Mouse (Mus musculus) forebrain, embryonic 13.5 days (tissue): ENCODE measurements at regions not wholly inside any gene's neighbourhood (a gene's known extent, or its start where the extent isn't known, plus 50 kb on each side); places are given as distances from the start of the nearest gene placed in this dataset.

Experiments
- ATAC-seq: fragments of 200-750 bp; cut with Nextera tagmentation; 2 replicates; pipeline ENCODE4 v1.8.0; 2017
- H3K27ac ChIP-seq: fragments of 300-500 bp; sonication (generic); 2 replicates; pipeline ENCODE4 v1.5.1; 2015; ENCODE audit warnings: inconsistent platforms, mild to moderate bottlenecking, moderate library complexity
- H3K27me3 ChIP-seq: fragments of 300-500 bp; sonication (generic); 2 replicates; pipeline ENCODE4 v1.6.1; 2015; ENCODE audit warnings: mild to moderate bottlenecking, inconsistent platforms
- H3K36me3 ChIP-seq: fragments of 300-500 bp; sonication (generic); 2 replicates; pipeline ENCODE4 v1.6.1; 2015; ENCODE audit warnings: mild to moderate bottlenecking, inconsistent platforms; ENCODE audit not compliant: poor library complexity, severe bottlenecking
- H3K4me1 ChIP-seq: fragments of 300-500 bp; sonication (generic); 2 replicates; pipeline ENCODE4 v1.6.1; 2015; ENCODE audit warnings: inconsistent platforms
- H3K4me2 ChIP-seq: fragments of 300-500 bp; sonication (generic); 2 replicates; pipeline ENCODE4 v1.6.1; 2015; ENCODE audit warnings: inconsistent platforms, mild to moderate bottlenecking, moderate library complexity
- H3K4me3 ChIP-seq: fragments of 300-500 bp; sonication (generic); 2 replicates; pipeline ENCODE4 v1.5.1; 2015; ENCODE audit warnings: mild to moderate bottlenecking, inconsistent platforms
- H3K9ac ChIP-seq: fragments of 300-500 bp; sonication (generic); 2 replicates; pipeline ENCODE4 v1.6.1; 2015; ENCODE audit warnings: mild to moderate bottlenecking, inconsistent platforms
- H3K9me3 ChIP-seq: fragments of 300-500 bp; sonication (generic); replicated peaks from 2 replicates; pipeline ENCODE4 v1.6.1; 2016; ENCODE audit warnings: inconsistent platforms
- whole genome bisulfite sequencing: fragments of 180-500 bp; shearing (Covaris S2); methylation state at CpG from one replicate; pipeline ENCODE4 v1.1.7; 2015; 5-methylcytosine and 5-hydroxymethylcytosine counted together

- H3K36me3 ChIP-seq: no peaks in the 10 kb centered on the region
- no peak overlapping the region for H3K4me2 ChIP-seq
- no peaks in the 10 kb centered on the region for H3K27me3 ChIP-seq
- H3K9me3 ChIP-seq: no peaks in the 10 kb centered on the region
- no peak for ATAC-seq
- H3K27ac ChIP-seq: no peak overlapping the region
- H3K4me3 ChIP-seq: no peak overlapping the region
- H3K9ac ChIP-seq: no peak overlapping the region
- H3K4me1 ChIP-seq: no peaks in the 10 kb centered on the region
- 93% methylated on average over 15 of the region's 15 CpGs for WGBS
Observed at GRCm38 (mm10) chr1:91632906-91633493, 92.7 kb downstream of the Asb1 start.

- Histone ChIP-seq H3K4me2 (no peak overlapping the region), H3K4me3 (no peak overlapping the region), H3K27ac (no peak overlapping the region), H3K36me3 (no peaks in the 10 kb centered on the region), H3K9ac (no peak overlapping the region), H3K4me1 (no peaks in the 10 kb centered on the region), H3K27me3 (no peaks in the 10 kb centered on the region), H3K9me3 (no peaks in the 10 kb centered on the region)
- WGBS: 96% methylated on average over 2 of the region's 2 CpGs
- no peak for ATAC-seq
Observed at GRCm38 (mm10) chr1:91636571-91636970, 96.2 kb downstream of the Asb1 start.

- no peak for ATAC-seq
- Histone ChIP-seq H3K4me3 (no peak overlapping the region), H3K9ac (no peak overlapping the region), H3K4me2 (no peak overlapping the region), H3K27me3 (no peaks in the 10 kb centered on the region), H3K4me1 (no peaks in the 10 kb centered on the region), H3K9me3 (no peaks in the 10 kb centered on the region), H3K27ac (no peak overlapping the region), H3K36me3 (no peaks in the 10 kb centered on the region)
- WGBS: 71% methylated on average over 5 of the region's 5 CpGs
Observed at GRCm38 (mm10) chr1:91640551-91640950, 100.2 kb downstream of the Asb1 start.

- WGBS: 84% methylated on average over 15 of the region's 15 CpGs
- ATAC-seq: no peak
- H3K27me3 ChIP-seq: no peaks in the 10 kb centered on the region
Observed at GRCm38 (mm10) chr1:91658991-91659441, 118.7 kb downstream of the Asb1 start.

GRCm38 (mm10) chr1:91659486-91659885 is 119.1 kb downstream of the Asb1 start:
- Histone ChIP-seq H3K36me3 (no peaks in the 10 kb centered on the region), H3K9ac (no peak overlapping the region), H3K4me2 (no peak overlapping the region), H3K4me1 (no peaks in the 10 kb centered on the region), H3K27me3 (no peaks in the 10 kb centered on the region), H3K9me3 (no peaks in the 10 kb centered on the region), H3K27ac (no peak overlapping the region), H3K4me3 (no peak overlapping the region)
- WGBS: 90% methylated on average over 8 of the region's 8 CpGs
- ATAC-seq: no peak

More at GRCm38 (mm10) chr1:91658991-91659441, 118.7 kb downstream of the Asb1 start:
- no peak overlapping the region for H3K9ac ChIP-seq
- H3K4me2 ChIP-seq: no peak overlapping the region
- H3K36me3 ChIP-seq: no peaks in the 10 kb centered on the region
- H3K9me3 ChIP-seq: no peaks in the 10 kb centered on the region
- no peak overlapping the region for H3K27ac ChIP-seq
- H3K4me3 ChIP-seq: no peak overlapping the region
- H3K4me1 ChIP-seq: no peaks in the 10 kb centered on the region

- Histone ChIP-seq H3K27me3 (no peaks in the 10 kb centered on the region), H3K9me3 (no peaks in the 10 kb centered on the region), H3K9ac (no peak overlapping the region), H3K36me3 (no peaks in the 10 kb centered on the region), H3K4me1 (no peaks in the 10 kb centered on the region), H3K4me3 (no peak overlapping the region), H3K4me2 (no peak overlapping the region), H3K27ac (no peak overlapping the region)
- WGBS: 91% methylated on average over 2 of the region's 2 CpGs
- ATAC-seq: no peak
Observed at GRCm38 (mm10) chr1:91663289-91663688, 122.9 kb downstream of the Asb1 start.

- WGBS: 72% methylated on average over 6 of the region's 12 CpGs
- Histone ChIP-seq H3K4me2 (no peak overlapping the region), H3K9ac (no peak overlapping the region), H3K36me3 (no peaks in the 10 kb centered on the region), H3K4me3 (no peak overlapping the region), H3K9me3 (no peaks in the 10 kb centered on the region), H3K27ac (no peak overlapping the region), H3K27me3 (no peaks in the 10 kb centered on the region), H3K4me1 (no peaks in the 10 kb centered on the region)
- no peak for ATAC-seq
Observed at GRCm38 (mm10) chr1:91664622-91665021, 124.3 kb downstream of the Asb1 start.

- WGBS: 79% methylated on average over 6 of the region's 6 CpGs
- ATAC-seq: no peak
- Histone ChIP-seq H3K36me3 (no peaks in the 10 kb centered on the region), H3K4me1 (no peaks in the 10 kb centered on the region), H3K4me3 (no peak overlapping the region), H3K27me3 (no peaks in the 10 kb centered on the region), H3K27ac (no peak overlapping the region), H3K9ac (no peak overlapping the region), H3K4me2 (no peak overlapping the region), H3K9me3 (no peaks in the 10 kb centered on the region)
Observed at GRCm38 (mm10) chr1:91668530-91668929, 128.2 kb downstream of the Asb1 start.

GRCm38 (mm10) chr1:91670980-91671379 is 130.3 kb upstream of the Twist2 start:
- no peak for ATAC-seq
- H3K36me3 ChIP-seq: no peaks in the 10 kb centered on the region
- H3K9me3 ChIP-seq: no peaks in the 10 kb centered on the region
- no peaks in the 10 kb centered on the region for H3K27me3 ChIP-seq
- H3K4me2 ChIP-seq: no peak overlapping the region
- no peak overlapping the region for H3K27ac ChIP-seq
- WGBS: 78% methylated on average over 13 of the region's 13 CpGs
- no peak overlapping the region for H3K9ac ChIP-seq
- H3K4me1 ChIP-seq: no peaks in the 10 kb centered on the region
- H3K4me3 ChIP-seq: no peak overlapping the region

GRCm38 (mm10) chr1:91674082-91674655 is 127.1 kb upstream of the Twist2 start:
- 91% methylated on average over 6 of the region's 6 CpGs for WGBS

GRCm38 (mm10) chr1:91677062-91677461 is 124.2 kb upstream of the Twist2 start:
- Histone ChIP-seq H3K4me1 (no peaks in the 10 kb centered on the region), H3K4me3 (no peak overlapping the region), H3K27ac (no peak overlapping the region), H3K9ac (no peak overlapping the region), H3K36me3 (no peaks in the 10 kb centered on the region), H3K27me3 (no peaks in the 10 kb centered on the region), H3K9me3 (no peaks in the 10 kb centered on the region), H3K4me2 (no peak overlapping the region)
- ATAC-seq: no peak
- WGBS: 65% methylated on average over 3 of the region's 3 CpGs

More at GRCm38 (mm10) chr1:91674082-91674655, 127.1 kb upstream of the Twist2 start:
- H3K27ac ChIP-seq: no peak overlapping the region
- H3K27me3 ChIP-seq: no peaks in the 10 kb centered on the region
- no peaks in the 10 kb centered on the region for H3K36me3 ChIP-seq
- H3K9ac ChIP-seq: no peak overlapping the region
- ATAC-seq: no peak
- H3K9me3 ChIP-seq: no peaks in the 10 kb centered on the region
- no peak overlapping the region for H3K4me2 ChIP-seq
- no peak overlapping the region for H3K4me3 ChIP-seq
- no peaks in the 10 kb centered on the region for H3K4me1 ChIP-seq

GRCm38 (mm10) chr1:91678789-91679188 is 122.5 kb upstream of the Twist2 start:
- WGBS: 81% methylated on average over 4 of the region's 4 CpGs
- H3K4me3 ChIP-seq: no peak overlapping the region

GRCm38 (mm10) chr1:91685031-91685430 is 116.2 kb upstream of the Twist2 start:
- WGBS: 77% methylated on average over 9 of the region's 9 CpGs
- no peak overlapping the region for H3K9ac ChIP-seq
- H3K4me2 ChIP-seq: no peak overlapping the region
- no peak for ATAC-seq
- H3K4me3 ChIP-seq: no peak overlapping the region
- H3K9me3 ChIP-seq: no peaks in the 10 kb centered on the region; the same call in 1 of the 2 replicates
- H3K27ac ChIP-seq: no peak overlapping the region
- H3K4me1 ChIP-seq: no peaks in the 10 kb centered on the region
- H3K27me3 ChIP-seq: no peaks in the 10 kb centered on the region
- no peaks in the 10 kb centered on the region for H3K36me3 ChIP-seq

More at GRCm38 (mm10) chr1:91678789-91679188, 122.5 kb upstream of the Twist2 start:
- Histone ChIP-seq H3K36me3 (no peaks in the 10 kb centered on the region), H3K4me2 (no peak overlapping the region), H3K4me1 (no peaks in the 10 kb centered on the region), H3K27ac (no peak overlapping the region), H3K9ac (no peak overlapping the region), H3K27me3 (no peaks in the 10 kb centered on the region), H3K9me3 (no peaks in the 10 kb centered on the region; the same call in 1 of the 2 replicates)
- ATAC-seq: no peak
